In genomic region chr11:77492911-77493332, GRCm38 (mm10) we compare ENCODE assay signal across 8 mouse cellular contexts. TPM values are rescaled to one million over a fixed set of nuclear protein-coding genes. Genes with fewer than 3 reads are reported as not detected.
DNase-seq lines count a peak whose midpoint lies in the region; ATAC-seq and TF ChIP-seq lines count a peak whose summit lies in the region.

No protein-coding gene starts in this region.

- peak overlapping the region; percentile 98 for H3K9ac ChIP-seq in forebrain, embryonic 13.5 days
- H3K9ac ChIP-seq in lung, embryonic 14.5 days = peak overlapping the region; percentile 93

- peak; percentile 69 for ATAC-seq in cerebellum, adult (ENCODE audit: insufficient number of reproducible peaks, low FRiP score, low TSS enrichment)
- ATAC-seq in forebrain, embryonic 13.5 days = peak; percentile 76
- ATAC-seq in lung, embryonic 14.5 days (ENCODE audit: insufficient read depth) = peak; percentile 74
- ATAC-seq in neutrophil, adult 5-6 weeks (ENCODE audit: extremely low read depth, insufficient number of reproducible peaks, low FRiP score, poor library complexity, severe bottlenecking) = peak; percentile 64

- peak; percentile 87 for DNase-seq in ES-CJ7 (ENCODE audit: low read depth, low spot score)
- DNase-seq in heart, postnatal 10 days = peak; percentile 94 to 95
- peak; percentile 91 to 95 for DNase-seq in layer of hippocampus, adult 18-20 months (ENCODE audit: low spot score in 2 of 2)
- DNase-seq in lung, embryonic 14.5 days = peak; percentile 96
- peak; percentile 93 for DNase-seq in thymus, adult 2 months

- no peaks in the 10 kb centered on the region for H3K9me3 ChIP-seq in forebrain, embryonic 13.5 days (replicated peaks)
- H3K9me3 ChIP-seq in lung, embryonic 14.5 days (ENCODE audit: low read depth, low read length) = no peaks in the 10 kb centered on the region

- no peaks in the 10 kb centered on the region for H3K36me3 ChIP-seq in forebrain, embryonic 13.5 days (ENCODE audit: poor library complexity, severe bottlenecking)
- H3K36me3 ChIP-seq in lung, embryonic 14.5 days (ENCODE audit: insufficient read depth) = 0 out of 2 replicates have a peak, but pooled peaks cover 2% of the 10 kb centered on the region
- H3K36me3 ChIP-seq in thymus, adult 2 months (ENCODE audit: control insufficient read depth, insufficient read depth, low read length) = no peaks in the 10 kb centered on the region

- peaks cover 77% of the 10 kb centered on the region for H3K4me1 ChIP-seq in forebrain, embryonic 13.5 days
- peaks cover 25% of the 10 kb centered on the region for H3K4me1 ChIP-seq in lung, embryonic 14.5 days (ENCODE audit: insufficient read depth)
- H3K4me1 ChIP-seq in thymus, adult 2 months (replicated peaks; ENCODE audit: control insufficient read depth, insufficient read depth, low read length) = peaks cover 44% of the 10 kb centered on the region

- peak overlapping the region; percentile 99 for H3K4me2 ChIP-seq in forebrain, embryonic 13.5 days
- peak overlapping the region; percentile 90 for H3K4me2 ChIP-seq in lung, embryonic 14.5 days

- intact Hi-C loops in heart, postnatal 10 days (cut with DNase I) = loop anchor here (10.0 kb wide), 1 partner anchor 302 kb away; no protein-coding TSS in a partner anchor

- no peaks in the 10 kb centered on the region for H3K27me3 ChIP-seq in forebrain, embryonic 13.5 days
- no peaks in the 10 kb centered on the region for H3K27me3 ChIP-seq in lung, embryonic 14.5 days (ENCODE audit: insufficient read depth, low read length)
- H3K27me3 ChIP-seq in thymus, adult 2 months (ENCODE audit: control insufficient read depth, insufficient read depth, low read length) = no peaks in the 10 kb centered on the region; the same call in 1 of the 2 replicates

- H3K4me3 ChIP-seq in forebrain, embryonic 13.5 days = peak overlapping the region; percentile 97
- peak overlapping the region; percentile 57 for H3K4me3 ChIP-seq in lung, embryonic 14.5 days (ENCODE audit: low read depth, low read length)
- H3K4me3 ChIP-seq in thymus, adult 2 months (ENCODE audit: control insufficient read depth, insufficient read depth, low read length) = peak overlapping the region; percentile 61

- TF ChIP-seq CTCF in lung, embryonic 14.5 days (IDR thresholded peaks at IDR 0.05; ENCODE audit: low read depth) = peak; percentile 39
- TF ChIP-seq CTCF in thymus, adult 2 months (IDR thresholded peaks at IDR 0.05; ENCODE audit: borderline replicate concordance, control insufficient read depth, extremely low read depth, insufficient read depth, low read length, poor library complexity) = peak; percentile 74; the same call in 1 of the 2 replicates

- TF ChIP-seq POLR2A in thymus, adult 2 months (IDR thresholded peaks at IDR 0.05; ENCODE audit: control insufficient read depth, extremely low read depth, insufficient read depth, low read length, poor library complexity) = peak; percentile 73

- under 1% methylated on average over 28 of the region's 32 CpGs for WGBS in forebrain, embryonic 13.5 days
- WGBS in lung, embryonic 14.5 days = under 1% methylated on average over 29 of the region's 32 CpGs
- WGBS in thymus, adult 2 months = 1% methylated on average over 31 of the region's 32 CpGs

- peak overlapping the region; percentile 83 for H3K27ac ChIP-seq in forebrain, embryonic 13.5 days
- peak overlapping the region; percentile 97 for H3K27ac ChIP-seq in lung, embryonic 14.5 days (ENCODE audit: low read depth)
- peak overlapping the region; percentile 2; the same call in 1 of the 2 replicates for H3K27ac ChIP-seq in thymus, adult 2 months (ENCODE audit: control insufficient read depth, insufficient read depth, low read length)

RNA-seq across cellular contexts. Expression of gene Git1, which starts 0.4 kb away (rescaled TPM):
- 12.9 and 14.6 TPM in 2 replicates for polyA plus RNA-seq in forebrain, embryonic 13.5 days (2015; fragmentation: Nextera tagmentation; extraction: Ambion mirVana)
- 10 to 100 TPM; 64.5 to 65.1 TPM for total RNA-seq in heart, postnatal 10 days (2021)
- 100 to 1,000 TPM; 304 to 343 TPM for total RNA-seq in layer of hippocampus, adult 18-20 months (2021)
- 18.4 and 21.1 TPM in 2 replicates for polyA plus RNA-seq in lung, embryonic 14.5 days (2014; fragmentation: Nextera tagmentation; extraction: Ambion mirVana)
- 19.3 and 22.3 TPM in 2 replicates for total RNA-seq in neutrophil, adult 5-6 weeks (2017)
- 99.0 and 100 TPM in 2 replicates for polyA plus RNA-seq in thymus, adult 2 months (2012; rRNA removed)

RNA-seq across cellular contexts. Expression of gene Ankrd13b, which starts 3.4 kb away (rescaled TPM):
- polyA plus RNA-seq in forebrain, embryonic 13.5 days (2015; fragmentation: Nextera tagmentation; extraction: Ambion mirVana) = 18.0 and 18.7 TPM in 2 replicates
- 10 to 100 TPM; 12.8 to 15.0 TPM for total RNA-seq in heart, postnatal 10 days (2021)
- total RNA-seq in layer of hippocampus, adult 18-20 months (2021) = 10 to 100 TPM; 79.4 to 82.3 TPM
- 12.1 and 12.9 TPM in 2 replicates for polyA plus RNA-seq in lung, embryonic 14.5 days (2014; fragmentation: Nextera tagmentation; extraction: Ambion mirVana)
- total RNA-seq in neutrophil, adult 5-6 weeks (2017) = 0.25 TPM in 1 of 2 replicates, not detected in the other
- 47.4 and 52.7 TPM in 2 replicates for polyA plus RNA-seq in thymus, adult 2 months (2012; rRNA removed)

RNA-seq across cellular contexts. Expression of gene Abhd15, which starts 22.0 kb away (rescaled TPM):
- 3.0 and 3.8 TPM in 2 replicates for polyA plus RNA-seq in forebrain, embryonic 13.5 days (2015; fragmentation: Nextera tagmentation; extraction: Ambion mirVana)
- total RNA-seq in heart, postnatal 10 days (2021) = 1 to 10 TPM; 1.7 to 4.5 TPM
- total RNA-seq in layer of hippocampus, adult 18-20 months (2021) = 1 to 10 TPM; 1.4 to 1.7 TPM
- 3.0 and 3.2 TPM in 2 replicates for polyA plus RNA-seq in lung, embryonic 14.5 days (2014; fragmentation: Nextera tagmentation; extraction: Ambion mirVana)
- 13.8 and 16.1 TPM in 2 replicates for total RNA-seq in neutrophil, adult 5-6 weeks (2017)
- 14.2 and 18.9 TPM in 2 replicates for polyA plus RNA-seq in thymus, adult 2 months (2012; rRNA removed)

RNA-seq across cellular contexts. Expression of gene Trp53i13, which starts 22.9 kb away (rescaled TPM):
- 19.7 and 20.9 TPM in 2 replicates for polyA plus RNA-seq in forebrain, embryonic 13.5 days (2015; fragmentation: Nextera tagmentation; extraction: Ambion mirVana)
- 10 to 100 TPM; 11.8 to 12.9 TPM for total RNA-seq in heart, postnatal 10 days (2021)
- total RNA-seq in layer of hippocampus, adult 18-20 months (2021) = 1 to 10 TPM; 6.7 to 7.5 TPM
- 39.2 and 40.3 TPM in 2 replicates for polyA plus RNA-seq in lung, embryonic 14.5 days (2014; fragmentation: Nextera tagmentation; extraction: Ambion mirVana)
- 4.1 and 7.6 TPM in 2 replicates for total RNA-seq in neutrophil, adult 5-6 weeks (2017)
- 72.7 and 74.2 TPM in 2 replicates for polyA plus RNA-seq in thymus, adult 2 months (2012; rRNA removed)

RNA-seq across cellular contexts. Expression of gene Gm10392, which starts 26.1 kb away (rescaled TPM):
- 0.12 and 0.16 TPM in 2 replicates for polyA plus RNA-seq in forebrain, embryonic 13.5 days (2015; fragmentation: Nextera tagmentation; extraction: Ambion mirVana)
- total RNA-seq in heart, postnatal 10 days (2021) = not detected
- total RNA-seq in layer of hippocampus, adult 18-20 months (2021) = not detected
- polyA plus RNA-seq in lung, embryonic 14.5 days (2014; fragmentation: Nextera tagmentation; extraction: Ambion mirVana) = 0.16 TPM in 1 of 2 replicates, not detected in the other
- 0.81 and 1.8 TPM in 2 replicates for total RNA-seq in neutrophil, adult 5-6 weeks (2017)
- polyA plus RNA-seq in thymus, adult 2 months (2012; rRNA removed) = 3.2 and 3.6 TPM in 2 replicates

Comparison
In these comparisons a context has a peak if more than half of its experiments do, and no peak if none do; other contexts are left out.
1. Peak in every context shown above with its lines: DNase-seq, ATAC-seq, H3K4me3 ChIP-seq and H3K27ac ChIP-seq.
2. H3K27ac ChIP-seq: peak in every context shown above with its lines; median percentile 97 in lung, embryonic 14.5 days; 83 in forebrain, embryonic 13.5 days; 2 in thymus, adult 2 months.
3. RNA of gene Git1, which starts 0.4 kb away (total RNA-seq): 304 to 343 TPM in layer of hippocampus, adult 18-20 months; 64.5 to 65.1 TPM in heart, postnatal 10 days and 19.3 to 22.3 TPM in neutrophil, adult 5-6 weeks; every median in the first group is over 4 times any median in the second.
4. RNA of gene Ankrd13b, which starts 3.4 kb away (total RNA-seq): 79.4 to 82.3 TPM in layer of hippocampus, adult 18-20 months and 12.8 to 15.0 TPM in heart, postnatal 10 days; 0.25 TPM in neutrophil, adult 5-6 weeks; every median in the first group is over 10 times any median in the second.